In the genomic region with DNA sequence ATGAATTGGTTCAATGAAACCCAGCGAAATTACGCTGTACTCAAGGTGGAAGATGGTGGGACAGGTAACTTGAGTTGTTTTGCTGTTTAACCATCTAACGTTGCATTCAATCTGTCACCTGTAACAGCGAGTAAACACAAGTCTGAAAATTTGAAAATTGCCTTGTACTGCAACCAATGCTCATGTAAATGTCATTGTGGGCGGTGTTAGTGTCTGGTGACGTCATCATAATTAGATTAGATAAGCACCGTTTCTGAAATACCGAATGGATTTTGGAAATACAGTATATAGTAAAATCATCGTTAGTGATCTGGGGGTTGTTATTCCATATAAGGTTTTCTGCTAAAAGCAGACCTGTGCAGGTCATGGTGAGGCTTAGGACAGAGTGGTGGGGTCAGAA, we compare ENCODE assay signal across 9 mouse cellular contexts. TPM values are rescaled to one million over a fixed set of nuclear protein-coding genes. Genes with fewer than 3 reads are reported as not detected.
DNase-seq lines count a peak whose midpoint lies in the region; ATAC-seq lines count a peak whose summit lies in the region.
"Had no signal": no experiment of that assay in that cellular context is flagged by ENCODE, and none has a peak within 500 bp of the region (broad histone marks: within the 10 kb centered on the region; RNA-seq: fewer than 3 reads in every experiment).

No protein-coding gene starts in this region.

- H3K9me3 ChIP-seq in lung, embryonic 16.5 days (ENCODE audit: control insufficient read depth, low read length), result no peaks in the 10 kb centered on the region
- no peaks in the 10 kb centered on the region for H3K9me3 ChIP-seq in embryonic facial prominence, embryonic 12.5 days
- H3K9me3 ChIP-seq in limb, embryonic 12.5 days, result no peaks in the 10 kb centered on the region
- no peaks in the 10 kb centered on the region for H3K9me3 ChIP-seq in stomach, embryonic 15.5 days

- H3K4me2 ChIP-seq in lung, embryonic 16.5 days (ENCODE audit: low read depth, low read length), result peak overlapping the region; percentile 96
- peak overlapping the region; percentile 87 for H3K4me2 ChIP-seq in embryonic facial prominence, embryonic 12.5 days (replicated peaks)
- H3K4me2 ChIP-seq in limb, embryonic 12.5 days, result peak overlapping the region; percentile 89
- peak overlapping the region; percentile 92 for H3K4me2 ChIP-seq in stomach, embryonic 15.5 days

- no peak overlapping the region for H3K27ac ChIP-seq in lung, embryonic 16.5 days (ENCODE audit: low read length)
- no peak overlapping the region for H3K27ac ChIP-seq in embryonic facial prominence, embryonic 12.5 days
- no peak overlapping the region for H3K27ac ChIP-seq in limb, embryonic 12.5 days
- no peak overlapping the region for H3K27ac ChIP-seq in stomach, embryonic 15.5 days

- WGBS in lung, embryonic 16.5 days, result 40% methylated on average over 9 of the region's 9 CpGs
- WGBS in embryonic facial prominence, embryonic 12.5 days, result 45% methylated on average over 9 of the region's 9 CpGs
- 49% methylated on average over 9 of the region's 9 CpGs for WGBS in limb, embryonic 12.5 days
- 42% methylated on average over 9 of the region's 9 CpGs for WGBS in stomach, embryonic 15.5 days

- H3K27me3 ChIP-seq in lung, embryonic 16.5 days (ENCODE audit: control insufficient read depth, insufficient read depth, low read depth, low read length), result peaks cover 11% of the 10 kb centered on the region
- H3K27me3 ChIP-seq in embryonic facial prominence, embryonic 12.5 days, result peaks cover 10% of the 10 kb centered on the region; the same call in 1 of the 2 replicates
- H3K27me3 ChIP-seq in limb, embryonic 12.5 days, result peaks cover 15% of the 10 kb centered on the region
- H3K27me3 ChIP-seq in stomach, embryonic 15.5 days (replicated peaks), result 0 out of 2 replicates have a peak, but pooled peaks cover 4% of the 10 kb centered on the region

- peak overlapping the region; percentile 78 for H3K9ac ChIP-seq in lung, embryonic 16.5 days (ENCODE audit: low read length)
- no peak overlapping the region for H3K9ac ChIP-seq in embryonic facial prominence, embryonic 12.5 days
- H3K9ac ChIP-seq in limb, embryonic 12.5 days (replicated peaks), result peak overlapping the region; percentile 79
- no peak overlapping the region for H3K9ac ChIP-seq in stomach, embryonic 15.5 days

- DNase-seq in lung, postnatal 14 days, result no peak
- DNase-seq in cerebellum, adult 8-10 months, result no peak
- DNase-seq in kidney, postnatal 4 days, result no peak
- no peak for DNase-seq in embryo, embryonic 9.5 days (ENCODE audit: extremely low spot score)
- DNase-seq: cerebellum, postnatal 14 days had no signal

- no peaks in the 10 kb centered on the region for H3K36me3 ChIP-seq in lung, embryonic 16.5 days (ENCODE audit: control insufficient read depth, insufficient read depth, low read length)
- no peaks in the 10 kb centered on the region for H3K36me3 ChIP-seq in embryonic facial prominence, embryonic 12.5 days
- H3K36me3 ChIP-seq in limb, embryonic 12.5 days, result no peaks in the 10 kb centered on the region
- no peaks in the 10 kb centered on the region for H3K36me3 ChIP-seq in stomach, embryonic 15.5 days

- no peak for ATAC-seq in lung, embryonic 16.5 days (ENCODE audit: low read depth)
- ATAC-seq in embryonic facial prominence, embryonic 12.5 days (ENCODE audit: insufficient number of reproducible peaks, insufficient read depth, low FRiP score, low TSS enrichment), result no peak
- ATAC-seq in limb, embryonic 12.5 days (ENCODE audit: insufficient number of reproducible peaks, insufficient read depth, low FRiP score, low TSS enrichment, low read depth), result no peak
- ATAC-seq in stomach, embryonic 15.5 days (ENCODE audit: insufficient read depth, low FRiP score, low read depth), result no peak

- peak overlapping the region; percentile 78 for H3K4me3 ChIP-seq in lung, embryonic 16.5 days (ENCODE audit: low read length)
- peak overlapping the region; percentile 70 for H3K4me3 ChIP-seq in embryonic facial prominence, embryonic 12.5 days
- H3K4me3 ChIP-seq in limb, embryonic 12.5 days (replicated peaks), result peak overlapping the region; percentile 79
- peak overlapping the region; percentile 88 for H3K4me3 ChIP-seq in stomach, embryonic 15.5 days (replicated peaks)

- peaks cover 10% of the 10 kb centered on the region; the same call in 1 of the 2 replicates for H3K4me1 ChIP-seq in lung, embryonic 16.5 days (replicated peaks; ENCODE audit: control insufficient read depth, insufficient read depth, low read length)
- peaks cover 5% of the 10 kb centered on the region; the same call in 1 of the 2 replicates for H3K4me1 ChIP-seq in embryonic facial prominence, embryonic 12.5 days
- peaks cover 25% of the 10 kb centered on the region for H3K4me1 ChIP-seq in limb, embryonic 12.5 days (replicated peaks)
- H3K4me1 ChIP-seq in stomach, embryonic 15.5 days, result peaks cover 8% of the 10 kb centered on the region; the same call in 1 of the 2 replicates

RNA-seq across cellular contexts. Expression of a gene that starts 1.0 kb away (rescaled TPM):
- polyA plus RNA-seq in lung, embryonic 16.5 days (2015; fragmentation: Nextera tagmentation; extraction: Ambion mirVana), result 37.6 and 38.7 TPM in 2 replicates
- polyA plus RNA-seq in embryonic facial prominence, embryonic 12.5 days (2016; fragmentation: Nextera tagmentation; extraction: Ambion mirVana), result 55.2 and 56.3 TPM in 2 replicates
- polyA plus RNA-seq in limb, embryonic 12.5 days (2016; fragmentation: Nextera tagmentation; extraction: Ambion mirVana), result 51.2 and 53.5 TPM in 2 replicates
- polyA plus RNA-seq in stomach, embryonic 15.5 days (2015; fragmentation: Nextera tagmentation; extraction: Ambion mirVana), result 41.5 and 42.1 TPM in 2 replicates

RNA-seq across cellular contexts. Expression of a gene that starts 32.0 kb away (rescaled TPM):
- not detected in 2 replicates for polyA plus RNA-seq in lung, embryonic 16.5 days (2015; fragmentation: Nextera tagmentation; extraction: Ambion mirVana)
- polyA plus RNA-seq in embryonic facial prominence, embryonic 12.5 days (2016; fragmentation: Nextera tagmentation; extraction: Ambion mirVana), result 11.0 and 14.3 TPM in 2 replicates
- 0.06 TPM in 1 of 2 replicates, not detected in the other for polyA plus RNA-seq in limb, embryonic 12.5 days (2016; fragmentation: Nextera tagmentation; extraction: Ambion mirVana)
- not detected in 2 replicates for polyA plus RNA-seq in stomach, embryonic 15.5 days (2015; fragmentation: Nextera tagmentation; extraction: Ambion mirVana)

RNA-seq across cellular contexts. Expression of a gene that starts 48.4 kb away (rescaled TPM):
- 0.14 TPM in 1 of 2 replicates, not detected in the other for polyA plus RNA-seq in lung, embryonic 16.5 days (2015; fragmentation: Nextera tagmentation; extraction: Ambion mirVana)
- polyA plus RNA-seq in embryonic facial prominence, embryonic 12.5 days (2016; fragmentation: Nextera tagmentation; extraction: Ambion mirVana), result not detected in 2 replicates
- polyA plus RNA-seq in limb, embryonic 12.5 days (2016; fragmentation: Nextera tagmentation; extraction: Ambion mirVana), result not detected in 2 replicates
- 2.2 and 2.9 TPM in 2 replicates for polyA plus RNA-seq in stomach, embryonic 15.5 days (2015; fragmentation: Nextera tagmentation; extraction: Ambion mirVana)

Comparison
In these comparisons a context has a peak if more than half of its experiments do, and no peak if none do; other contexts are left out.
1. H3K9ac ChIP-seq: peak in lung, embryonic 16.5 days (single experiment) and limb, embryonic 12.5 days (single experiment); none in embryonic facial prominence, embryonic 12.5 days (single experiment) and stomach, embryonic 15.5 days (single experiment).
2. RNA of a gene that starts 32.0 kb away (polyA plus RNA-seq): 11.0 to 14.3 TPM in embryonic facial prominence, embryonic 12.5 days; 0.06 TPM in limb, embryonic 12.5 days, not detected in lung, embryonic 16.5 days and not detected in stomach, embryonic 15.5 days; every median in the first group is over 10 times any median in the second.
3. Peak in every context shown above with its lines, with median percentiles within 50 percentile points of each other: H3K4me2 ChIP-seq and H3K4me3 ChIP-seq.